Mouse (Mus musculus): ENCODE data around the gene Rpl23a.

- TF ChIP-seq CTCF (IDR thresholded peaks at IDR 0.05; ENCODE audit: control insufficient read depth, insufficient read depth, insufficient replicate concordance, low read depth, low read length) (no peak), POLR2A (IDR thresholded peaks at IDR 0.05; ENCODE audit: control insufficient read depth, low read depth, low read length) (no peak)
Observed at GRCm38 (mm10) chr11:78159557-78159956, 23.8 kb downstream of the Rpl23a start.
